Mouse (Mus musculus) ES-E14 (cell line): Measurements from ENCODE around the gene Hs1bp3. TPM values are rescaled to one million over a fixed set of nuclear protein-coding genes. Genes with fewer than 3 reads are reported as not detected.

Experiments used
- DNase-seq: peaks from one replicate; pipeline ENCODE4 v3.0.0-alpha.2; 2013; ENCODE audit warnings: low read depth, low spot score
- H3K27ac ChIP-seq: 2 replicates; pipeline ENCODE4 v1.5.1; 2012; ENCODE audit warnings: low read depth, mild to moderate bottlenecking, low read length, moderate library complexity, mixed read lengths; ENCODE audit not compliant: poor library complexity, insufficient read depth, severe bottlenecking
- H3K36me3 ChIP-seq: 2 replicates; pipeline ENCODE4 v1.6.1; 2012; ENCODE audit warnings: mild to moderate bottlenecking, low read length, moderate library complexity, mixed read lengths; ENCODE audit not compliant: control insufficient read depth, poor library complexity, insufficient read depth, severe bottlenecking
- H3K4me1 ChIP-seq, 2 experiments: fragments of 150-350 bp in 1 of 2; sonication (generic) in 1 of 2; 2 replicates each; pipeline ENCODE4 v1.6.1; 2012; ENCODE audit warnings: low read length in 2 of 2, mild to moderate bottlenecking in 1 of 2, mixed read lengths in 1 of 2; ENCODE audit not compliant: control insufficient read depth in 2 of 2, insufficient read depth in 2 of 2, poor library complexity in 1 of 2
- H3K4me3 ChIP-seq, 2 experiments: fragments of 150-350 bp in 1 of 2; sonication (generic) in 1 of 2; 2 replicates each; pipeline ENCODE4 v1.5.1; 2012; ENCODE audit warnings: low read length in 2 of 2, low read depth in 1 of 2, mild to moderate bottlenecking in 1 of 2, mixed read lengths in 1 of 2; ENCODE audit not compliant: insufficient read depth in 1 of 2, poor library complexity in 1 of 2, severe bottlenecking in 1 of 2
- H3K9ac ChIP-seq: 2 replicates; pipeline ENCODE4 v1.6.1; 2012; ENCODE audit warnings: low read depth, mild to moderate bottlenecking, low read length, mixed read lengths; ENCODE audit not compliant: poor library complexity, insufficient read depth, severe bottlenecking
- H3K9me3 ChIP-seq: fragments of 150-350 bp; sonication (generic); 2 replicates; pipeline ENCODE4 v1.6.1; 2012; ENCODE audit warnings: low read depth, mild to moderate bottlenecking, low read length; ENCODE audit not compliant: control insufficient read depth, insufficient read depth
- CHD2 ChIP-seq: IDR thresholded peaks from 2 replicates; pipeline ENCODE4 v1.6.1; 2014; ENCODE audit warnings: mild to moderate bottlenecking, low read depth, low read length, inconsistent platforms
- HCFC1 ChIP-seq: IDR thresholded peaks from 2 replicates; pipeline ENCODE4 v1.6.1; 2012; ENCODE audit warnings: low read length, inconsistent platforms, borderline replicate concordance; ENCODE audit not compliant: insufficient read depth
- MAFK ChIP-seq: IDR thresholded peaks from 2 replicates; pipeline ENCODE4 v1.6.1; 2014; ENCODE audit warnings: mild to moderate bottlenecking, low read depth, low read length, inconsistent platforms; ENCODE audit not compliant: insufficient read depth
- ZC3H11A ChIP-seq: IDR thresholded peaks from 2 replicates; pipeline ENCODE4 v1.6.1; 2012; ENCODE audit warnings: low read depth, mild to moderate bottlenecking, inconsistent platforms, low read length, borderline replicate concordance
- ZNF384 ChIP-seq: IDR thresholded peaks from 2 replicates; pipeline ENCODE4 v1.6.1; 2012; ENCODE audit warnings: low read depth, low read length, inconsistent platforms
- in situ Hi-C, 2 experiments: fragments of 600-800 bp; cut with MboI; formaldehyde crosslinking; loops; one replicate each; pipeline ENCODE4 v1.15.1; 2025; ENCODE audit warnings: low sequenced_read_pairs in 2 of 2, inconsistent platforms in 1 of 2; ENCODE audit not compliant: unreplicated experiment in 2 of 2
- total RNA-seq: library from RNA; depleted of rRNA; stranded (reverse); fragments of 300-350 nt; gene quantifications from 2 replicates; pipeline ENCODE4 v1.2.3, GENCODE M21; 2012

The Hs1bp3 gene
- total RNA-seq, 1 experiment, result 7.9 TPM

DNA sequence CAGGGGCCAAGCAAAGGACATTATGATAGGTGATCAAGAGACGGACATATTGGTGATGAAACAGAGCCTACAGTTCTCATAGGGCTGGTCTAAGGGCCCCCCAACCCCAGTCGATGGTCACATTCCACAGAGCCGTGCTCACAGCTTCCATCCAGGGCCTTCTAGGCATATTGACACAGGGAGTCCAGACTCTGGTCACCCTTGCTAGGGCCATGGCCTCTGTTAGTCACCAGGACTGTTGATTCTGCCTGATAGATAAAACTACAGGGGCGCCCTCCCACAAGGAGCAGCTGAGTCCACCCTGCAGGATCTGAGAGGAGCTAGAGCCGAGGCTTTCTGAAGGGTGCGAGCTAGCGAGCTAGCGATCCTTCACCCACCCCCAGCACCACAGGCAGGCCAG is 20.4 kb downstream of the Hs1bp3 start:
- no peak overlapping the region for H3K4me3 ChIP-seq
- in situ Hi-C loops, result no loop called here
- peaks cover 39% of the 10 kb centered on the region; the same call in 1 of the 2 replicates for H3K36me3 ChIP-seq
- H3K27ac ChIP-seq, result no peak overlapping the region
- no peaks in the 10 kb centered on the region for H3K9me3 ChIP-seq
- no peak overlapping the region for H3K9ac ChIP-seq
- H3K4me1 ChIP-seq, result no peaks in the 10 kb centered on the region
- TF ChIP-seq CHD2 (no peak), ZNF384 (no peak), ZC3H11A (no peak), MAFK (no peak), HCFC1 (no peak)
- no peak for DNase-seq

DNA sequence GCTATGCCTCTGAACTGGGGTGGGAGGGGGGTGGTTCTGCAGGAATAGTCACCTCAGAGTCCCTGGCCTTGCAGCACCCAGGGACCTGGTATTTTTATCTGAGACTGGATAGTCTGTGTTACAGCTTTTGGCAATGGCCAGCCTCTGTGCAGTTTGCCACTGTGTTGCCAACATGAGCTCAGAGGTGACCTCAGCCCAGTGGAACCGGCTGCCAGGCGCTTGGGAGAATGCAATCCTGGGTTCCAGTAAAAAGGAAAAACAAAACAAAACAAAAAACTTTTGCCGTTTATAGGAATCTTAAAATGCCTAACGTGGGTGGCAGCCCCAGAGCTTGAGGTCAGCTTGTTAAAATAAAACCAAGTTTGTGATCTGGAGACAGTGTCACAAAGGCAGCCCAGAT is 21.0 kb downstream of the Hs1bp3 start:
- no peak for TF ChIP-seq MAFK
- no peak for TF ChIP-seq ZC3H11A
- no peak for TF ChIP-seq CHD2
- no peak for TF ChIP-seq HCFC1
- H3K27ac ChIP-seq, result no peak overlapping the region
- in situ Hi-C loops, result no loop called here
- H3K36me3 ChIP-seq, result peaks cover 40% of the 10 kb centered on the region; the same call in 1 of the 2 replicates
- no peak overlapping the region for H3K9ac ChIP-seq
- H3K4me3 ChIP-seq, result no peak overlapping the region
- no peak for DNase-seq
- peaks cover 0 to 5% of the 10 kb centered on the region in 2 experiments; a peak in 1 of 4 replicates for H3K4me1 ChIP-seq
- H3K9me3 ChIP-seq, result no peaks in the 10 kb centered on the region

DNA sequence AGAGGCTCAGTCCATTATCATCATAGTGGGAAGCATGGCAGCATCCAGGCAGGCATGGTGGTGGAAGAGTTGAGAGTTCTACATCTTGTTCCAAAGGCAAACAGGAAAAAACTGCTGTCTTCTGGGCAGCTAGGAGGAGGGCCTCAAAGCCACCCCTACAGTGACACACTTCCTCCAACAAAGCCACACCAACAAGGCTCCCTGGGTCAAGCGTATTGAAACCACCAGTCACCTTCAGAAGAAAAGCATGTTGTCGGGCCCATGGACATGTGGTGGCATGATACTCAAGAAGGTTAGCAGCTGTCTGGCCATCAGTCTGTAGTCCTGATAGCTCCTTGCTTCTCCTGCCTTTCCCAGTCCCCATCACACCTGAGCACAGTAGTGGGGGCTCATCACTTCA is 22.3 kb downstream of the Hs1bp3 start:
- Histone ChIP-seq H3K36me3 (peaks cover 36% of the 10 kb centered on the region; the same call in 1 of the 2 replicates), H3K9me3 (no peaks in the 10 kb centered on the region), H3K9ac (no peak overlapping the region), H3K4me3 (no peak overlapping the region), H3K27ac (no peak overlapping the region), H3K4me1 (peaks cover 0 to 12% of the 10 kb centered on the region in 2 experiments; a peak in 1 of 4 replicates)
- in situ Hi-C loops, result no loop called here
- DNase-seq, result no peak
- TF ChIP-seq HCFC1 (no peak), MAFK (no peak), ZNF384 (no peak), ZC3H11A (no peak), CHD2 (no peak)

DNA sequence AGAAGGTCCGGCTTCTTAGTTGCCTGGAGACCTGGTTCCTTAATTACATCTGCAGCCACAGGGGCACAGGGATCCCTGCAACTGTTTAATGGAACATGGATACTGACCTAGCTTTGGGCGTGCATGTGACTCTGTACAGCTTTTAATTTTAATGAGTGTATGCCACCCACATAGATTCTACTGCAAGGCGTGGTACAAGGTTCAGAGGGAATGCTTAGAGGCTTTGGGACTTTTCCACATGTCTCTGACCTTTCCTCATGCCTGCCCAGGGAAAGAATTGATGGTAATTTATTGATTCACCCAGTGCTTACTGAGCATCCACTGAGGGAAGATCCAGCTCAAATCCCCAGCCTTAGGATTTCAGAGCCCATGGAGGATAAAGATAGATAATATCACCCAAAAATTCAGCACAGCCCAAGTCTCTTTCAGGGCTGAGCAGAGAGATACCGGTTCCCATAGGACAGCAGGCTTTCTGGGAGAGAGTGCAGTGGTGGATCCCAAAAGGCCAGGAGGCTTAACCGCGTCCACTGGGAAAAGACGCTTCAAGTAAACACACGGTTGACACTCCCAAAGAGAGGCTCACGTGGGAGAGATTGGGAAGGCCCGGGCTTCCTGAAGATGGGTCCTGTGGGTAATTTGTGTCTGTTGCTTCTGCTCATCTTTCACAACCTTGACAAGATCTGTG is 23.5 kb downstream of the Hs1bp3 start:
- Histone ChIP-seq H3K9ac (no peak overlapping the region), H3K27ac (no peak overlapping the region), H3K4me1 (peaks cover 0 to 15% of the 10 kb centered on the region in 2 experiments; a peak in 1 of 4 replicates), H3K36me3 (peaks cover 31% of the 10 kb centered on the region; the same call in 1 of the 2 replicates), H3K4me3 (no peak overlapping the region), H3K9me3 (no peaks in the 10 kb centered on the region)
- in situ Hi-C loops, result no loop called here
- TF ChIP-seq CHD2 (no peak), HCFC1 (no peak), ZC3H11A (no peak), MAFK (no peak), ZNF384 (no peak)
- DNase-seq, result no peak
